Mouse (Mus musculus): ENCODE results near the gene Cbarp. TPM values are rescaled to one million over a fixed set of nuclear protein-coding genes. Genes with fewer than 3 reads are reported as not detected.

Cbarp gene
- polyA plus RNA-seq, 1 experiment from 2014 or later, result 8.5 TPM

- peaks cover 73% of the 10 kb centered on the region for H3K4me1 ChIP-seq
- WGBS, result under 1% methylated on average over 26 of the region's 26 CpGs
- H3K27ac ChIP-seq (replicated peaks), result peak overlapping the region; percentile 100
- no peaks in the 10 kb centered on the region for H3K27me3 ChIP-seq (replicated peaks; ENCODE audit: low read depth, poor library complexity, severe bottlenecking)
- H3K36me3 ChIP-seq (replicated peaks), result peaks cover 78% of the 10 kb centered on the region
- H3K4me3 ChIP-seq, result peak overlapping the region; percentile 99
- H3K9me3 ChIP-seq, result no peaks in the 10 kb centered on the region
- DNase-seq (ENCODE audit: low spot score), result peak; percentile 74
Observed at GRCm38 (mm10) chr10:80151211-80152034, 10.8 kb upstream of the Cbarp start.

DNA sequence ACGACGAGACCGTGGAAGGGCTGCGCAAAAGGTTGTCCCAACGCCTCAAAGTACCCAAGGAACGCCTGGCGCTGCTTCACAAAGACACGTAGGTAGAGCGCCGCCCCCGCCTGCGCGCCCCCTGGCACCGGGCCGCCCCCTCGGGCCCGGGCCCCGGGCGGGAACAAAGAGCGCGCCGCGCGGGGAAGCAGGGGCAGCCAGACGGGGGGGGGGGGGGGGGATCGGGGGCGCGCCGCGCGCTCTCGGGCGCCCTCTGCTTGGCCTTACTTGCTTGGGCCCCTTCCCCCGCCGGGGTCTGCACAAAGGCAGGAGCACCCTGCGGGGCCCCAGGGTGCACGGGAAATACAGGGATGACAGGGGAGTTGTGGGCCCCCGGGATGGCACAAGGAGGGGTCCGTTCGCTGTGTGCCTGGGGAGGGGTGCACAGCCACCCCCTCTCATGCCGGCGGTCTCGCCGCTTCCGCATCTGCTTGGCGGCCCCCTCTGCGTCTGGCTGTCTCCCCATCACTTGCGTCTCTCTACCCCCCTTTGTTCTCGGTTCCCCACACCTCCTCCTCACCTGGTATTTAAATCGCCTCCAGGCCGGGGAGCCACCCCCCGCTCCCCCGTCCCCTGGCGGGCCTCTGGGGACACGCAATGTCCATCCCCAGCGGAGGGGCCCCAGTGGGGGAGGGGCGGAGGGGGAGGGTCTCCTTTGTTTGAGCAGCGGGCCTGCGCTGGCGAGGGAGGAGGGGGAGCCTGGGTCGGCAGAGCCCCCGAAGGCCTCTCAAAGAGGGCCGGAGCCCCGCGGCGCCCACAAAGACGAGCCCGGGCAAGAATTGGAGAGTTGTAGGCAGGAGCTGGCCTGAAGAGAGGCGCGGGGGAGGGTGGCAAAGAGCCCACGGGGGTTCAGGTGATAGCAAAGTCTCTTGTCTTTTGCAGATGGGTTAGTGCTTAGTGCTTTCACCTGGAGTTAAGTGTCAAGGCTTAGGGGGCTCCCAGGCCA is 9.9 kb upstream of the Cbarp start:
- WGBS, result under 1% methylated on average over 62 of the region's 71 CpGs
- peak; percentile 93 for DNase-seq (ENCODE audit: low spot score)
- peaks cover 78% of the 10 kb centered on the region for H3K36me3 ChIP-seq (replicated peaks)
- H3K4me3 ChIP-seq, result peak overlapping the region; percentile 99
- H3K4me1 ChIP-seq, result peaks cover 73% of the 10 kb centered on the region
- H3K9me3 ChIP-seq, result no peaks in the 10 kb centered on the region
- H3K27ac ChIP-seq (replicated peaks), result peak overlapping the region; percentile 100
- no peaks in the 10 kb centered on the region for H3K27me3 ChIP-seq (replicated peaks; ENCODE audit: low read depth, poor library complexity, severe bottlenecking)

- Histone ChIP-seq H3K9me3 (no peaks in the 10 kb centered on the region), H3K27ac (replicated peaks) (peak overlapping the region; percentile 100), H3K27me3 (replicated peaks; ENCODE audit: low read depth, poor library complexity, severe bottlenecking) (no peaks in the 10 kb centered on the region), H3K4me1 (peaks cover 71% of the 10 kb centered on the region), H3K4me3 (peak overlapping the region; percentile 99), H3K36me3 (replicated peaks) (peaks cover 78% of the 10 kb centered on the region)
- under 1% methylated on average over 88 of the region's 88 CpGs for WGBS
- DNase-seq (ENCODE audit: low spot score), result peak; percentile 100
Observed at GRCm38 (mm10) chr10:80149291-80150225, 8.9 kb upstream of the Cbarp start.

DNA sequence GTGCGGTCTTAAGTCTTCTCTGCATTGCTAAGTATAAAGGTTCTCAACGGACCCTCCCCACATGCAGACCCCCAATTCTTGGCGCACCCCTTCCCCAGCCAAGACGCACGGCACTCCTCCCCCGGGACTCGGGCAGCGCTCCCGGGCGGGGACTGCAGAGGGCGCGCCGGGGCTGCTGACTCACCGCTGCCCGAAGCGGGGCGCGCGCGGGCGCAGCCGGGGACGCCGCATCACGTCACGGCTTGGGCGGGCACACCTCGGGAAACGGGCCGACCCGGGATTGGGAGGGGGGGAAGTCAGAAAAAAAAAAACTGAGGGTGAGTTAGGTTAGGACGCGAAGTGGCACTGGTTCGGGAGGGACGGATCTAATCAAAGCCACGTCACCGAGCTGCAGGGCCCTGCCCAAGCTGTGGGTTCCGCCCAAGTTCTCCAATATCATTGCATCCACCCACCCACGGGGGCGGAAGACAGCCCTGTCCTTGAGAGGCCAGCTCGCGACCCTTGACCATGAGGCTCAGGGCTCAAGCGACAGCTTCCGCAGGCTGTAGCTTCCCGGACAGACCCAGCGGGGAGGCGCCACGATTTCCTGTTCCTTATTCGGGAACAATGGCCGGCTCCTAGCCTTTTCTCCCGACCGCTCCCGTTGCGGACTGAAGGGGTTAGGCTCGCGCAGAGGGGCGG is 8.1 kb upstream of the Cbarp start:
- Histone ChIP-seq H3K27ac (replicated peaks) (peak overlapping the region; percentile 100), H3K4me1 (peaks cover 70% of the 10 kb centered on the region), H3K36me3 (replicated peaks) (peaks cover 78% of the 10 kb centered on the region), H3K9me3 (no peaks in the 10 kb centered on the region), H3K4me3 (peak overlapping the region; percentile 99), H3K27me3 (replicated peaks; ENCODE audit: low read depth, poor library complexity, severe bottlenecking) (no peaks in the 10 kb centered on the region)
- peak; percentile 97 for DNase-seq (ENCODE audit: low spot score)
- under 1% methylated on average over 57 of the region's 57 CpGs for WGBS

DNA sequence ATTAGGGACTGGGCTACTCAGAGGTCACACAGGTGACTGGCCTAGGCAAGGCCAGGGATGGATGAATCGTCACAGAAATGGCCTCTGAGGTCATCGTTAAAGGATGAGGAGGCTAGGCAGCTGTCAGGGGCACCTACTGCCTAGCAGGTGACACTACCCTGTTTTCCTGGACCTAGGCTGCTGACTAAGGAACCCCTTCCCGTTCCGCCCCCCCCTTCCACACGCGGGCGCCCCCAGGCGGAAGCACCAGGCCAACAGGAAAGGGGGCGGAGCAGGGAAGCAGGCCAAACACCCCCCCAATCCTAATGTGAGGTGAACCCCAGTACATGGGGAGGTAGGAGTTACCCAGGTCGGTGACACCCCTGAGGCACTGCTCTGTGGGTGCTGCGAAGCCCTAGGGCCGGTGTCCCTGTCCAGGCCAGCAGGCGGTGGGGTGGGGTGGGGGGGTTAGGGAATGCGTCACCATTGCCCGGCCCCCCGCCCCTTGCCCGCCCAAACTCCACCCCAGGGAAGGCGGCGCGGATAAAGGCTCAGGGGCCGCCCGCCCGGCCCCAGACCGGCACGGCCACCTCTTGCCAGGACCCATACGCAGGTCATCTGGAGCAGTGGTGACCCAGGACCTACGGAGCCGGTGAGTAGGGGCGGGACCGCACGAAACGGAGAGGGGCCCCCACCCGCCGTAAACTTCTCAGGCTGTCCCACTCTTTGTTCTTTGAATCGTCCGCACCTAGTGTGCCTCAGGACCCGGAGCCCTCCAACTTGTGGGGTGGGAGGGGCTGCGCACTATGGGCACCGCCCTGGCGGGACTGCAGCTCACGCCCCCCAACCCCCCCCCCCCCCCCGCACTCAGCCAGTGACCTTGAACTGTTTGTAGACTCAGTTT is 7.3 kb upstream of the Cbarp start, which contains the start of gene Midn:
TSS of gene Midn (plus strand) at position 554 of the 883 bp plus-strand sequence.
- peak; percentile 89 for DNase-seq (ENCODE audit: low spot score)
- Histone ChIP-seq H3K4me1 (peaks cover 69% of the 10 kb centered on the region), H3K9me3 (no peaks in the 10 kb centered on the region), H3K4me3 (peak within 1 kb of the TSS; percentile 99), H3K27ac (replicated peaks) (peak within 1 kb of the TSS; percentile 100), H3K27me3 (replicated peaks; ENCODE audit: low read depth, poor library complexity, severe bottlenecking) (no peaks in the 10 kb centered on the region), H3K36me3 (replicated peaks) (peaks cover 75% of the 10 kb centered on the region)
- 1% methylated on average over 42 of the region's 42 CpGs for WGBS

- peaks cover 68% of the 10 kb centered on the region for H3K4me1 ChIP-seq
- H3K36me3 ChIP-seq (replicated peaks), result peaks cover 67% of the 10 kb centered on the region
- peak overlapping the region; percentile 99 for H3K4me3 ChIP-seq
- 81% methylated on average over 5 of the region's 5 CpGs for WGBS
- peak overlapping the region; percentile 100 for H3K27ac ChIP-seq (replicated peaks)
- H3K9me3 ChIP-seq, result no peaks in the 10 kb centered on the region
- H3K27me3 ChIP-seq (replicated peaks; ENCODE audit: low read depth, poor library complexity, severe bottlenecking), result no peaks in the 10 kb centered on the region
- DNase-seq (ENCODE audit: low spot score), result no peak
Observed at GRCm38 (mm10) chr10:80147146-80147718, 6.6 kb upstream of the Cbarp start.

- Histone ChIP-seq H3K4me3 (peak overlapping the region; percentile 99), H3K4me1 (peaks cover 66% of the 10 kb centered on the region), H3K9me3 (no peaks in the 10 kb centered on the region), H3K27ac (replicated peaks) (peak overlapping the region; percentile 100; the same call in 1 of the 2 replicates), H3K36me3 (replicated peaks) (peaks cover 61% of the 10 kb centered on the region), H3K27me3 (replicated peaks; ENCODE audit: low read depth, poor library complexity, severe bottlenecking) (no peaks in the 10 kb centered on the region)
- 67% methylated on average over 4 of the region's 4 CpGs for WGBS
- no peak for DNase-seq (ENCODE audit: low spot score)
Observed at GRCm38 (mm10) chr10:80146568-80147011, 6.0 kb upstream of the Cbarp start.

- Histone ChIP-seq H3K36me3 (replicated peaks) (peaks cover 54% of the 10 kb centered on the region), H3K27ac (replicated peaks) (0 out of 2 replicates have a peak overlapping the region, but pooled peaks have one; percentile 40), H3K4me1 (peaks cover 70% of the 10 kb centered on the region), H3K27me3 (replicated peaks; ENCODE audit: low read depth, poor library complexity, severe bottlenecking) (no peaks in the 10 kb centered on the region), H3K4me3 (peak overlapping the region; percentile 99), H3K9me3 (no peaks in the 10 kb centered on the region)
- DNase-seq (ENCODE audit: low spot score), result no peak
- WGBS, result 89% methylated on average over 6 of the region's 6 CpGs
Observed at GRCm38 (mm10) chr10:80145896-80146295, 5.3 kb upstream of the Cbarp start.

DNA sequence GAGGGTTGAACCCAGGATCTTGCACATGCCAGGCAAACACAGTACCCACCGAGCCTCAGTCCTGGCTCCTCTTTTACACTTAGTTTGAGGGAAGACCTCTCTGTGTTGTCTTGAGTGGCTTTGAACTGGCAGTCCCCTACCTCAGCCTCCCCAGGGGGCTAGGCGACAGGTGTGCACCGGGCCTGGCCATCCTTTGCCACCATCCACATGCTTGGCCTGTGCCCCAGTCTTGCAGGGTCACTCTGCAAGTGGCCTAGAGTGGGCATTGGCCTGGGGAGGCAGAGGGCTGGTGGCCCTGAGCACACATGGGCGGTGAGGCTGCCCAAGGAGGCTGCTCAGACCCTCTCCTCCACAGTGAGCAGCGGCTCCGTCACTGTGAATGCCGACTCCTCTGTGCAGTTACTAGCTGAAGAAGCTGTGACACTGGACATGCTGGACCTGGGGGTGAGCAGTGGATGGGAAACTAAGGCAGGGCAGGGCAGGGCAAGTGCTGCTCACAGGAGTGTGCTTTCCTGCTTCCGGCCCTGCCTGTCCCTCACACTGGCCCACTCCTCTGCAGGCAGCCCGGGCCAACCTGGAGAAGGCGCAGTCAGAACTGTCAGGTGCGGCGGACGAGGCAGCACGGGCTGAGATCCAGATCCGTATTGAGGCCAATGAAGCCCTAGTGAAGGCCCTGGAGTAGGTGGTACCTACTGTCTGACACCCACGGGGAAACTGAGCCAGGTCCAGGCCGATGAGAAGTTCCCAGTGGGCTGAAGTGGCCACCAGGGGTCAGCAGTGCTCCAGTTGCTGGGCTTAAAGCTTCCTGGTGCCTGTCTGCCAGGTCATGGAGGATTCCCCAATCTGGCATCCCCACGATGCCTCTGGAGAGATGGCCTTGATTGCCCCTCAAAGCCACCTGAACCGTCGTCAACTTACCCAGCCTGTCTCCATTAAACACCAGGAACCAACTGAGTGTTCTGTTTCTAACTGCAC is 4.5 kb upstream of the Cbarp start:
- Histone ChIP-seq H3K27me3 (replicated peaks; ENCODE audit: low read depth, poor library complexity, severe bottlenecking) (0 out of 2 replicates have a peak, but pooled peaks cover 5% of the 10 kb centered on the region), H3K4me1 (peaks cover 75% of the 10 kb centered on the region), H3K36me3 (replicated peaks) (peaks cover 47% of the 10 kb centered on the region), H3K9me3 (no peaks in the 10 kb centered on the region), H3K4me3 (peak overlapping the region; percentile 99), H3K27ac (replicated peaks) (0 out of 2 replicates have a peak overlapping the region, but pooled peaks have one; percentile 40)
- DNase-seq (ENCODE audit: low spot score), result peak; percentile 79
- WGBS, result 77% methylated on average over 20 of the region's 20 CpGs

Data from embryonic facial prominence, embryonic 10.5 days (tissue).